Mouse (Mus musculus): Measurements from ENCODE around the gene Crb3. TPM values are rescaled to one million over a fixed set of nuclear protein-coding genes. Genes with fewer than 3 reads are reported as not detected.

Gene Crb3
- polyA plus RNA-seq, 1 experiment from 2014 or later, result 1.2 TPM

- no peaks in the 10 kb centered on the region for H3K9me3 ChIP-seq (ENCODE audit: control insufficient read depth, low read length)
- WGBS, result 1% methylated on average over 25 of the region's 45 CpGs
- peak within 1 kb of the TSS; percentile 73 for H3K4me2 ChIP-seq
- peak within 1 kb of the TSS; percentile 72 for H3K27ac ChIP-seq (ENCODE audit: low read depth, low read length)
- peaks cover 27% of the 10 kb centered on the region for H3K27me3 ChIP-seq (ENCODE audit: control insufficient read depth, insufficient read depth, low read length)
- peaks cover 15% of the 10 kb centered on the region for H3K4me1 ChIP-seq (ENCODE audit: control insufficient read depth, insufficient read depth, low read length)
- peak within 1 kb of the TSS; percentile 79 for H3K4me3 ChIP-seq (ENCODE audit: low read depth, low read length)
- peak within 1 kb of the TSS; percentile 82 for H3K9ac ChIP-seq (ENCODE audit: low read length)
- DNase-seq (ENCODE audit: low spot score, missing footprints) (peak; percentile 96), ATAC-seq (ENCODE audit: low FRiP score) (peak; percentile 79)
- 0 out of 2 replicates have a peak, but pooled peaks cover 4% of the 10 kb centered on the region for H3K36me3 ChIP-seq (ENCODE audit: control insufficient read depth, insufficient read depth, low read length)
Observed at GRCm38 (mm10) chr17:57059486-57059977, 627 bp downstream of the Crb3 start, which contains the start of gene Slc25a23. Slc25a23 (minus strand) TSS chr17:57059863.

DNA sequence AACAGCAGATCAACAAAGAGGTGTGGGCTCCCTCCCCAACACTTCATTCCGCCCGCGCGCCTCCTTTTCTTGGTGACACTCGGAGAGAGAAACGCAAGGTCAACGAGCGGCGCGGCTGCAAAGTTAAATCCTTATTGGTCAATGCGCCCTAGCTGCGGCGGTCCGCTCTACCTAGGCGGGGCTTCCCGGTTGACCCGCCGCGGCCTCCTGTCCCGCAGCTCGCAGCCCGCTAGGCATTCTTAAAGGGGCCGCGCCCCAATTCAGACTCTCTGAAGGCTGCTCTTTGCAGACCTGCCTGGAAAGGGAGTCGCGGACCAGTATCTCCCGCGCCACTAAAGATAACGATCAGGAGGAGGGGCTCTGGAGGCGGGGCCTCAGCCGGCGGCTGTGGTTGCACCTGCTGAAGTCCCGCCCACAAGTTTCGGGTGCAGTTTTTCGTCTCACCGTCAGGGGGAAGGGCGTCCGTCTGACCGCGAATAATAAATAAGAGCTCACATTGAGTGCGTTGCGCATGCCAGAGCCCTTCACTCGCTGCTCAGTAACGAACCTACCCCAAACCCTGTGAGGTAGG, 1.4 kb downstream of the Crb3 start:
- peak overlapping the region; percentile 72 for H3K27ac ChIP-seq (ENCODE audit: low read depth, low read length)
- peaks cover 15% of the 10 kb centered on the region for H3K4me1 ChIP-seq (ENCODE audit: control insufficient read depth, insufficient read depth, low read length)
- no peaks in the 10 kb centered on the region for H3K9me3 ChIP-seq (ENCODE audit: control insufficient read depth, low read length)
- 0 out of 2 replicates have a peak, but pooled peaks cover 4% of the 10 kb centered on the region for H3K36me3 ChIP-seq (ENCODE audit: control insufficient read depth, insufficient read depth, low read length)
- H3K4me3 ChIP-seq (ENCODE audit: low read depth, low read length), result peak overlapping the region; percentile 79
- WGBS, result under 1% methylated on average over 44 of the region's 44 CpGs
- ATAC-seq (ENCODE audit: low FRiP score) (peak; percentile 93), DNase-seq (ENCODE audit: low spot score, missing footprints) (peak; percentile 100)
- peak overlapping the region; percentile 73 for H3K4me2 ChIP-seq
- peak overlapping the region; percentile 55 for H3K9ac ChIP-seq (ENCODE audit: low read length)
- peaks cover 27% of the 10 kb centered on the region for H3K27me3 ChIP-seq (ENCODE audit: control insufficient read depth, insufficient read depth, low read length)

- WGBS, result 47% methylated on average over 10 of the region's 10 CpGs
- Histone ChIP-seq H3K36me3 (ENCODE audit: control insufficient read depth, insufficient read depth, low read length) (0 out of 2 replicates have a peak, but pooled peaks cover 4% of the 10 kb centered on the region), H3K27ac (ENCODE audit: low read depth, low read length) (no peak overlapping the region), H3K4me2 (peak overlapping the region; percentile 73), H3K27me3 (ENCODE audit: control insufficient read depth, insufficient read depth, low read length) (peaks cover 27% of the 10 kb centered on the region), H3K9ac (ENCODE audit: low read length) (peak overlapping the region; percentile 55; the same call in 1 of the 2 replicates), H3K4me1 (ENCODE audit: control insufficient read depth, insufficient read depth, low read length) (peaks cover 15% of the 10 kb centered on the region), H3K4me3 (ENCODE audit: low read depth, low read length) (peak overlapping the region; percentile 79; the same call in 1 of the 2 replicates), H3K9me3 (ENCODE audit: control insufficient read depth, low read length) (no peaks in the 10 kb centered on the region)
- DNase-seq (ENCODE audit: low spot score, missing footprints) (peak; percentile 87), ATAC-seq (ENCODE audit: low FRiP score) (no peak; the same call in 1 of the 2 replicates)
Observed at GRCm38 (mm10) chr17:57061069-57061468, 2.2 kb downstream of the Crb3 start.

DNA sequence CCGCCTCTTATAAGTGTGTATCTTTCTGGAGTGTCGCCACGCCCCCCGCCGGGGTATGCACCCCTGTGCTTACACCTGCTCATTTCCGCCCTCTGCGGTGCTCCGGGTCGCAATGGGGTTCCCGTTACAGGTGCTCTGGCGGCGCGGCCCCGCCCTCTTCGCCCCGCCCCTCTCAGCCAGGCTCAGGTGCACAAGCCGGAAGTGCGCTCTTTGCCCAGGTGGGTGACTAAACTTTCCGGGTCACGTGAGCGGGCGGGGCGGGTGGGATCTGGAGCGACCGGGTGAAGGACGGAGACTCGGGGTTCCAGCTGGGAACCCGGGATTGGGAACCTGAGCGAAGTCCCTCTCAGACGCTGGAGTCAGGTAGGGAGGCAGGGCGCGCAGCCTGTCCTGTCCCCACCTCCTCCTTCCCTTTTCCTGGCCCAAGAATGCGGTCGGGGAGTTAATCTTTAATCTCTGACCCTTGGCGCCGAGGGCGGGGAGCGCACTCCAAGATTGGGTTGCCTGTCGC, 3.2 kb downstream of the Crb3 start:
- H3K27me3 ChIP-seq (ENCODE audit: control insufficient read depth, insufficient read depth, low read length), result peaks cover 27% of the 10 kb centered on the region
- no peak for ATAC-seq (ENCODE audit: low FRiP score)
- peak overlapping the region; percentile 36 for H3K4me2 ChIP-seq
- H3K36me3 ChIP-seq (ENCODE audit: control insufficient read depth, insufficient read depth, low read length), result no peaks in the 10 kb centered on the region
- under 1% methylated on average over 37 of the region's 39 CpGs for WGBS
- no peaks in the 10 kb centered on the region for H3K9me3 ChIP-seq (ENCODE audit: control insufficient read depth, low read length)
- DNase-seq (ENCODE audit: low spot score, missing footprints), result peak; percentile 89
- H3K4me1 ChIP-seq (ENCODE audit: control insufficient read depth, insufficient read depth, low read length), result peaks cover 15% of the 10 kb centered on the region
- no peak overlapping the region for H3K27ac ChIP-seq (ENCODE audit: low read depth, low read length)
- peak overlapping the region; percentile 23 for H3K4me3 ChIP-seq (ENCODE audit: low read depth, low read length)
- H3K9ac ChIP-seq (ENCODE audit: low read length), result no peak overlapping the region

DNA sequence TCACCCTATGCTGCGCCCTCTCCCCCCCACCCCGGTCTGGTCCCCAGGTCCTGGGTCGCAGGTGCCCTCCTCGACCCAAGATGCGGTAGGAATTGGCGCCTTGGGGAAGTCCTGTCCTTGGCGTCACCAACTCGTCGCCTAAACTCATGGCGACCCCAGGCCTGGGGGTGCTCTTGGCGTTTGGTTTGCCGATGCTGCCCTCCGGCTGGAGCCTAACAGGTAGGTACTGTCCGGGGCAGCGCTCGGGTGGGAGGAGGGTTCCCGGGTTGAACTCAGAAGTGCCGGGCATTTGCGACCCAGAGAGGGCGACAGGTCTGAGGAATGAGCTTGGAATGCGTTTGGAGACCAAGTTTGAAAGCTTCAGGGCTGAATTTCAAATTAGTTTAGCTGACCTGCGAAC, 3.6 kb downstream of the Crb3 start:
- H3K27ac ChIP-seq (ENCODE audit: low read depth, low read length), result no peak overlapping the region
- DNase-seq (ENCODE audit: low spot score, missing footprints) (no peak), ATAC-seq (ENCODE audit: low FRiP score) (no peak)
- peaks cover 15% of the 10 kb centered on the region for H3K4me1 ChIP-seq (ENCODE audit: control insufficient read depth, insufficient read depth, low read length)
- peaks cover 27% of the 10 kb centered on the region for H3K27me3 ChIP-seq (ENCODE audit: control insufficient read depth, insufficient read depth, low read length)
- H3K9ac ChIP-seq (ENCODE audit: low read length), result no peak overlapping the region
- peak overlapping the region; percentile 23 for H3K4me3 ChIP-seq (ENCODE audit: low read depth, low read length)
- WGBS, result 1% methylated on average over 22 of the region's 22 CpGs
- H3K36me3 ChIP-seq (ENCODE audit: control insufficient read depth, insufficient read depth, low read length), result no peaks in the 10 kb centered on the region
- H3K9me3 ChIP-seq (ENCODE audit: control insufficient read depth, low read length), result no peaks in the 10 kb centered on the region
- H3K4me2 ChIP-seq, result peak overlapping the region; percentile 36

- 9% methylated on average over 8 of the region's 8 CpGs for WGBS
- DNase-seq (ENCODE audit: low spot score, missing footprints) (no peak), ATAC-seq (ENCODE audit: low FRiP score) (no peak)
- no peaks in the 10 kb centered on the region for H3K9me3 ChIP-seq (ENCODE audit: control insufficient read depth, low read length)
- peaks cover 27% of the 10 kb centered on the region for H3K27me3 ChIP-seq (ENCODE audit: control insufficient read depth, insufficient read depth, low read length)
- H3K4me1 ChIP-seq (ENCODE audit: control insufficient read depth, insufficient read depth, low read length), result peaks cover 15% of the 10 kb centered on the region
- H3K4me3 ChIP-seq (ENCODE audit: low read depth, low read length), result no peak overlapping the region
- H3K27ac ChIP-seq (ENCODE audit: low read depth, low read length), result no peak overlapping the region
- no peak overlapping the region for H3K9ac ChIP-seq (ENCODE audit: low read length)
- H3K36me3 ChIP-seq (ENCODE audit: control insufficient read depth, insufficient read depth, low read length), result no peaks in the 10 kb centered on the region
- no peak overlapping the region for H3K4me2 ChIP-seq
Observed at GRCm38 (mm10) chr17:57063031-57063430, 4.1 kb downstream of the Crb3 start.

GRCm38 (mm10) chr17:57066908-57067307, 8.0 kb downstream of the Crb3 start:
- WGBS, result 64% methylated on average over 5 of the region's 5 CpGs

DNA sequence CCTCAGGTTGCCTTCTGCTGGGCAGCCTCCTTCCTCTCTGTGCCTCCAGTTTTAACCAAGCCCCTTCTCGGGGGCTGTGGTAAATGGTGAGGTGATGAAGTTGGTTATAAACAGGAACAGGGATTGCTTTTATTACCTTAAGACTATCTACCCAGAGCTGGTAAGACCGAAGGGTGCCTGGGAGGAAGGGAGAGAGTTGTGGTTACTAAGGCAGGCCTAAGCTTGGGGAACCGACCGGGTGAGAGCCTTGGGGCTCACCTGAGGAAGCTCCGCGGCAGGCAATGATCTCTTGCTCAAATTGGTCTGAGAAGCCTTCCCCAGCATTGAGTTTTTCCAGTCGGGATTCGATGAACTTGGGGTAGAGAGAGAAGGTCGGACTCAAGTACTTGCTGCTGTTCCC, 11.4 kb downstream of the Crb3 start:
- H3K9ac ChIP-seq (ENCODE audit: low read length), result peak overlapping the region; percentile 47

More at GRCm38 (mm10) chr17:57066908-57067307, 8.0 kb downstream of the Crb3 start:
- H3K9me3 ChIP-seq (ENCODE audit: control insufficient read depth, low read length), result no peaks in the 10 kb centered on the region
- H3K4me1 ChIP-seq (ENCODE audit: control insufficient read depth, insufficient read depth, low read length), result peaks cover 4% of the 10 kb centered on the region
- no peak overlapping the region for H3K4me2 ChIP-seq
- peaks cover 17% of the 10 kb centered on the region for H3K27me3 ChIP-seq (ENCODE audit: control insufficient read depth, insufficient read depth, low read length)
- no peak overlapping the region for H3K4me3 ChIP-seq (ENCODE audit: low read depth, low read length)
- no peaks in the 10 kb centered on the region for H3K36me3 ChIP-seq (ENCODE audit: control insufficient read depth, insufficient read depth, low read length)
- no peak overlapping the region for H3K9ac ChIP-seq (ENCODE audit: low read length)
- H3K27ac ChIP-seq (ENCODE audit: low read depth, low read length), result no peak overlapping the region
- DNase-seq (ENCODE audit: low spot score, missing footprints) (no peak), ATAC-seq (ENCODE audit: low FRiP score) (no peak)

GRCm38 (mm10) chr17:57070699-57071098, 11.8 kb downstream of the Crb3 start:
- ATAC-seq (ENCODE audit: low FRiP score) (peak; percentile 71), DNase-seq (ENCODE audit: low spot score, missing footprints) (peak; percentile 88)
- Histone ChIP-seq H3K27ac (ENCODE audit: low read depth, low read length) (no peak overlapping the region), H3K4me2 (peak overlapping the region; percentile 28), H3K36me3 (ENCODE audit: control insufficient read depth, insufficient read depth, low read length) (no peaks in the 10 kb centered on the region), H3K4me3 (ENCODE audit: low read depth, low read length) (0 out of 2 replicates have a peak overlapping the region, but pooled peaks have one; percentile 9), H3K4me1 (ENCODE audit: control insufficient read depth, insufficient read depth, low read length) (no peaks in the 10 kb centered on the region; the same call in 1 of the 2 replicates), H3K9ac (ENCODE audit: low read length) (no peak overlapping the region; the same call in 1 of the 2 replicates), H3K9me3 (ENCODE audit: control insufficient read depth, low read length) (no peaks in the 10 kb centered on the region), H3K27me3 (ENCODE audit: control insufficient read depth, insufficient read depth, low read length) (no peaks in the 10 kb centered on the region; the same call in 1 of the 2 replicates)
- WGBS, result 4% methylated on average over 11 of the region's 11 CpGs

More for the DNA sequence above, 11.4 kb downstream of the Crb3 start:
- Histone ChIP-seq H3K36me3 (ENCODE audit: control insufficient read depth, insufficient read depth, low read length) (no peaks in the 10 kb centered on the region), H3K27ac (ENCODE audit: low read depth, low read length) (no peak overlapping the region), H3K4me3 (ENCODE audit: low read depth, low read length) (0 out of 2 replicates have a peak overlapping the region, but pooled peaks have one; percentile 9), H3K4me1 (ENCODE audit: control insufficient read depth, insufficient read depth, low read length) (no peaks in the 10 kb centered on the region; the same call in 1 of the 2 replicates), H3K4me2 (peak overlapping the region; percentile 28), H3K27me3 (ENCODE audit: control insufficient read depth, insufficient read depth, low read length) (no peaks in the 10 kb centered on the region; the same call in 1 of the 2 replicates), H3K9me3 (ENCODE audit: control insufficient read depth, low read length) (no peaks in the 10 kb centered on the region)
- 13% methylated on average over 9 of the region's 9 CpGs for WGBS
- DNase-seq (ENCODE audit: low spot score, missing footprints) (no peak), ATAC-seq (ENCODE audit: low FRiP score) (no peak)
